Mouse (Mus musculus): Measurements from ENCODE around the gene Ing5.

- no peak for TF ChIP-seq CTCF (IDR thresholded peaks at IDR 0.05; ENCODE audit: low read depth)
- no peak for TF ChIP-seq EP300 (optimal IDR thresholded peaks at IDR 0.05)
Observed at GRCm38 (mm10) chr1:93754573-93755290, 49.0 kb upstream of the Ing5 start, which contains the start of gene Thap4.

All from stomach, postnatal 0 days (tissue).